Mouse (Mus musculus): Measurements from ENCODE around the gene Nt5m. TPM values are rescaled to one million over a fixed set of nuclear protein-coding genes. Genes with fewer than 3 reads are reported as not detected.

Nt5m gene
- total RNA-seq, 2 experiments from 2014 or later: 15.7 to 19.2 TPM

DNA sequence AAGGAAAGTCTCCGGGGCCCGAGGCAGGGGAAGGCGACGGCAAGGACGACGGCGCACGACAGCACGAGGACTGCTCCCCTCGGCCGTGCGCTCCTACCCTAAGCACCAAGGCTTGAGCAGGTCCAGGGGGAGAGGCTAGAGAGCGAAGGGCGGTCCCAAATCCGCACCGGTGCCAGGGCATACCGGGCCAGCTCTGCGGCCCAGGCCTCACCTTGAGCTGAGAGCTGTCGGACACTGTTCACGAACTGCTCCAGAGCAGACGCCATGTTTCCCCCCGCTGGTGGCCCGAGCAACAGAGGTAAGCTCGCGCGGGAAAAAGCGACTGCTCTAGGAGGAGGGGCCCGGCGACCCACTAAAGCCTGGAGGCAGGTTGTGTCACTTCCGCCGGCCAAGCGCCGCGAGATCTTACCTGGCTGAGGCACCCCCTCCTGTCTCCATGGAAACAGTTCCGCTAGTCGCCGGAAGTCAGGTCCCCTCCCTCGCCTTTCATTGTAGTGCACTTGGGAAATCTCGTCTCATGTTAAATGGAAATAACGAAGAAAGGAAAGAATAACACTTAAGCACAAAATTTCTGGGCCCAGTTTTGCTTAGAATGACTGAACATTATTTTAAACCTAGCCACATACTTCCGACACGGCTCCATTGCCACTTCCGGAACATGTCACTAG, 346 bp downstream of the Nt5m start, which contains the start of gene Cops3:
Cops3 (minus strand) TSS at position 380 of the 668 bp plus-strand sequence.
- DNase-seq: peak; percentile 90

DNA sequence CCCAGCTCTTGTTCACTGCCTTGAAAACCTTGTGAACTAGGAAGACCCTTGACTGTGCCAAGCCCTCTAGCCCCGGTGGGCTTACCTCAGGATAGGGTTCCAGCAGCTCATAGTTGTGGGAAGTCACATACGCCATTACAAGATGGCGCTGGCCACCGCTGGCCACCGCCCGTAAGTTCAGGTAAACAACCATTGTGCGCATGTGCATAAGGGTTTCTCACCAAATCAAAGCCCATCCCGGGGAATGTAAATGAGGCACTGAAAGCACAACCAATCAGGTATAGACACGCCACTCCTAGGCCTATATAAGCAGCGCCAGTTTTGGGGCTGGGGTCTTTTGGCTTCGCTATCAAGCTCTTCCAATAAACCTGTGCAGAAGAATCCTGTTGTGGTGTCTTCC, 7.1 kb downstream of the Nt5m start:
- no peak for DNase-seq

DNA sequence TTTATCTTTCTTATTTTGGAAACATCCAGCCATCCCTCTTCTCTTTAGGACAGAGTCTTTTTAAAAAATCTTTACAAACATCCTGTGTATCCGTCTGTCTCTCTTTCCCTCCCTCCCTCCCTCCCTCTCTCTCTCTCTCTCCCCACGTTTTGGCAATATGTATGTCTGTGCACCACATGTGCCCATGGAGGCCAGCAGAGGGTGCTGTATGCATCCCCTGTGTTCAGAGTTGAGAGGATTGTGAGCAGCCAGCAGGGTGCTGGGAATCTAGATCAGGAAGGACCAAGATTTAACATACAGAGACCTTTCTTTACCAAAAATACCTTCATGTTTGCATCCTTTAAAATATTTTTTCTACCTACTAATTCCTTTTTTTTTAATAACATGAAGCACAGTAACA, 7.9 kb downstream of the Nt5m start:
- peak; percentile 29 for DNase-seq

DNA sequence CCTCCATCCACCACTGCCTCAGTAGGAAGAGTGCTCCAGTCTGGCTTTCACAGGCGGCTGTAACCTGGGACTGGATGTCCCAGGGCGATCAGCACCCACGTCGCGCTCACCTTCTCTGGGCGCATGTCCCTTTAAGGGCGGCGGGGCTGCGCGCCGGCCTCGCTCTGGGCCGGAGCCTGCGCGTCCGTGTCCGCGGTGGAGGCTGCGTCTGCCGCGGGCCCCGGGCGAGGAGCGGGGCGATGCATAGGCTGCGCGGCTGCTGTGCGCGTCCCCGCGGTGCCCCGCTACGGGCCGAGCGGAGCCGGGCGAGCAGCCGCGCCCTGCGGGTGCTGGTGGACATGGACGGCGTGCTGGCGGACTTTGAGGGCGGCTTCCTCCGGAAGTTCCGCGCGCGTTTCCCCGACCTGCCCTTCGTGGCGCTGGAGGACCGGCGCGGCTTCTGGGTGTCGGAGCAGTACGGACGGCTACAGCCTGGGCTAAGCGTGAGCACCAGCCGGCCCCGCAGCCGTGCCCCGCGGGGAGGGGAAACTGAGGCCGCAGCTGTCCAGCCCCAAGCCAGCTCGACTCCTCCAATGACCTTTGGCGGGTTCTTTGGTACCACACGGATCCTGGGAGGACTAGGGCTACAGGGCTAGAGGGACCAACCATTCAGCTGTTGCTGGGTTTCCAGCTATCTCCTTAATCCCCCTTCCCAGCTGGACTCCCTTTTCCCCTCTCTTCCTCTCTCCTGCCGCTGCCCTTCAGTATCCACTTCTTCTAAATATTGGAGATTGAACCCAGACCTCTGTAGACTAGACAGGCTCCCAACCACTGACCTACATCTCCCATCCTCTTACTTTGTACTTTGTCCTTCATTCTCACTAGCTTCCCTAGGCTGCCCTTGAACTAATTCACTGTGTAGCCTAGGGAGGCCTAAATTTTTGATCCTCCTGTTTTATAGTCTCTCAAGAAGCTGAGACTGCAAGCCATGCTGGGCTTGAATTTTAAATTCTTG, 8.9 kb downstream of the Nt5m start:
- peak; percentile 83 for DNase-seq

DNA sequence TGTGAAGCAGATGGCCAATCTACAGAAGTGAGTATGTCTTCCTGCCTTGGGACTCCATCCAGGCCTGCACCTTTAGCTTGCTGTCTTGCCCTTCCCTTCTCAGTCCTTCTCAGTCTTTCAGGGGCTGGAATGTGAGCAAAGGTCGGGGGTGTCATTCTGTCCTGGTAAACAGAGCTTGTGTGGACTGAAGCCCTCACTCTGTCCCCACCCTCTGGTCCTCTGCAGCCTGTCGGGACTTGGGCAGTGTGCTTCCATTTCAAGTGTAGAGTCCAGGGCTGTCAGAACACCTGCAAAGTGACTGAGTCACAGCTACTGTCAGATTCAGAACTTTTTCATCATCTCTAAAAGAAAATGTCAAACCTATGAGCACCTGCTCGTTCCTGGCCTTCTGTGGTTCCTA, 13.6 kb downstream of the Nt5m start:
- no peak for DNase-seq

DNA sequence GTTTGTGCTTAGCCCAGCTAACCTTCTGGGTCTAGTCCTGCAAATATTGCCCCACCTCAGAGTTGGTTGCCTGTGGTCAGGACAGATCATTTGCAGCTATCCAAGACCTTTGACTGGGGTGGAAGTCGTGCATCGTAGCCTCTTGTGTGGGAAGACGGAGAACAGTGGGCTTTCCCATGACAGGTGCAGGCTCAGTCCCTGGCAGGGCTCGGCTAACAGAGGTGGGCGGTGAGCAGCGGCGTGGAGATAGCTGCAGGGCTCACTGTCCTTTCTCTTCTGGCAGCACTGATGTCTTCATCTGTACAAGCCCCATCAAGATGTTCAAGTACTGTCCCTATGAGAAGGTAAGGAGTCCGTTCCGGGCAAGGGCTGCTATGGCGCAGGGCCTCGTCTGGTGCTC, 21.2 kb downstream of the Nt5m start:
- DNase-seq: no peak

DNA sequence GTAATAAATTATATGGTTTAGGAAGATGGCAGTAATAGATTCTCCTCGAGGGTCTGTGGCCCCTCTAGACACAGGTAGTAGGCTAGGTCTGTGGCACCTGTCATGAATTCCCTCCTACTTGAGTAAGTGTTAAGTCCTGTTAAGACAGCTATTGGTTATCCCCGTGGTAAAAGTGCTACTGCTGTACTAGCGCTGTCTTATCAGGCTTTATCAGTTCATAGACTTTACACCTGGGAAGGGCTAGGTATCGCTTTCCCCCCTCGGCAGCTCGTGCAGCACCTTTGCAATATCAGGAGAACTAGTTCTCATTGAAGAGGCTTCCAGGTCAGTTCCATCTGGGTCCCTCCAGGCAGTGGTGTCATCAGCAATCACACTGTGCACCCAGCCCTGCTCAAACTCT, 25.1 kb downstream of the Nt5m start:
- no peak for DNase-seq

DNA sequence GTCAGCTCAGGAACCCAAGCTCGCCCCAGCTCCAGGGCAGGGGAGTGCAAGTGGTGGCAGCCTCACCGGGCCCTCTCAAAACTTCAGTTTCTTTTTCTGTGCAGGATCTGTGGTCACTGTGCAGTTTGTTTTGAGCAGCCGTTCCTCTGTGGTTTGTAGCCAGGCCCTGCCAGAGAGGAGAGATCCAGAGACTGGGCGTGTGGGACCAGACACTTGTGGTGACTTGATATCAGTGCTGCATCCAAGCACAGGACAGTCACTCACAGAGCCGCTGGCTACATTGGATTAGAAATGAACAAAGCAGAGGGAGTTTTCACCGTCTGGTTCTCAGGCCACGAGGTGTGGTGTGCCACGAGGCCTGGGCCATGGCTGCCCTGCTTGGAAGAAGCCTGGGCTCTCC, 32.9 kb downstream of the Nt5m start:
- DNase-seq: no peak

DNA sequence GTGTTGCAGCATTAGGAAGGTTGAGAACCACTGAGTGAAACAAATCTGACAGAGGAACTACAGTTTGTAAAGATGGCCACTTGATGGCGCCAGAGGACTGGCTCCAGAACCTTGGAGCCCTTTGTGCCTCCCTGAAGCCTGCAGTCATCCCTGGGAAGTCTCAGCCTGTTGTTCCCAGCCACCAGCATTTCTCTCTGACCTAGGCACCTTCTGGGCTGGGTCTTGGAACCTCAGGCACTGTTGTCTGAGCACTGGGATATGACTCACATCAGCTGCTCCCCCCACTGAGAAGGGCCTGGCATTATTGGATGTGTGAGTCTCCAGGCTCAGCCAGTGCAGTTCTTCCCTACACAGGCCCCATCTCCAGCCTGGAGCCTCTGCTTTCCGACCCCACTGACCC, 40.8 kb downstream of the Nt5m start:
- DNase-seq: peak; percentile 82

DNA sequence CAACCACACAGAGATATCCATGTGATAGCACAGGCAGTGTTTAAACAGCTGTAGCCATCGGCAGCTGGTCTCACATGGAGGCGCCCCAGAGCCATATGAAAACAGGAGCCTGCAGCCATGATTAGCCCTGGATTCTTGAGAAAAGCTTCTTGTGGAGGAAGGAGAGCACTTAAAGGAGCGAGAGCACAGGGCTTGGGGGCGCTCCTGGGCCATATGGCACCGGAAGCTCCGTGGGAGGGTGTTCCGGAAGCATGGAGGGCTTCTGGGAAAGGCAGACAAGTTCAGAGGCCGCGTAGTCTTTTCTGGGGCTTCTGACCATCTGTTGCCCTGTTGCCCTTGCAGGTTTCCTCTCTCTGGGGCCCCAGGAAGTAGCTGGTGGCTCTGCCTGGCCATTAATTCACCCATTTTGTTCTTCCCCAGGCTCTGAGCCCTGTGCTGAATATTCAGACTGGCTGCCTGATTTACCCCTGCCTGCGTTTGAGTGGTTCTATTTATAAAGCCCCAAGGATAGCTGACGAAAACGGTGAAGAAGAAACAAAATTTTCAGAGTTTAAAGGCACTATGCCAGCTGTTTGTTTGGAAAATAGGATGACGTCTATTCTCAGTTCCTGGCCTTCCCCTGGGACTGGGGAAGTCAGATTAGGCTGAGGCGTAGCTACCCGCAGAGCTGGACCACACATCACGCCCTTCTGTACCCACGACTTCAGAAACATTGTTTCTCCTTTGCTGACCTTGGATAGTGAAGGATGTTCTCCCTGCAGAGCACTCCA, 46.2 kb downstream of the Nt5m start:
- no peak for DNase-seq

DNA sequence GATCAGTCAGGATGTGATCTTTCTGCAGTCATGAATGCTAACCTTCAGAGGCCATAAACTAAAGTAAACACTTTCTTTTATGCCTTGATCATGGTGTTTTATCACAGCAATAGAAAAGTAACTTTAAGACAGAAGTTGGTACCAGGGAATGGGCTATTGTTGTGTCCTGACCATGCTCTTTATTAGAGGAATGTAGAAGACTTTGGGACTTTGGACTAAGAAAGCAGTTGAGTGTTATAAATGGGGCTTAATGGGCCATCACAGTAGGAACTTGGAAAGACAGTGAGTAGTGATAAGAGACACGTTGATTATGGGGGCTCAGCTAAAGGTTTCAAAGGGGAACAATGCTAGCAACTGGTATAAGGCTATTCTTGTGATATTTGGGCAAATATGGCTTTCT, 47.7 kb downstream of the Nt5m start:
- no peak for DNase-seq

DNA sequence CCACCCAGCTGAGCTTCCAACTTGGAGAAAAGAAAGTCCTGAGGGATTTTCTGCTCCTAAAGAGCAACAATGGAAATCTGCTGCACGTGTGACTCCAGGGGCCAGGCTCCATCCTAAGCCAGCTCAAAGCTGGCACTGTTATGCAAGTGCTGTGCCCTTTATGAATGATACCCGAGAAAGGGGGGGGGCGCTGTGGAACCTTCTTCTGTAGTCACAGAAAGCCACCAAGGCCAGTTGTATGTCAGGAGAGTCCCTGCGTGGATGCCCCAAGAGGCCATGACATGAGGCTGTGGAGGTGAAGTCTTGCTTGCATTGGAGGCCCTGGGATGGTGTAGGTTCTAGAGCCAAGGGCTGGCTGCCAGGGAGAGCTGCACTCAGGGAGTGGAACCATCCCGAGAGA, 48.9 kb downstream of the Nt5m start:
- no peak for DNase-seq

DNA sequence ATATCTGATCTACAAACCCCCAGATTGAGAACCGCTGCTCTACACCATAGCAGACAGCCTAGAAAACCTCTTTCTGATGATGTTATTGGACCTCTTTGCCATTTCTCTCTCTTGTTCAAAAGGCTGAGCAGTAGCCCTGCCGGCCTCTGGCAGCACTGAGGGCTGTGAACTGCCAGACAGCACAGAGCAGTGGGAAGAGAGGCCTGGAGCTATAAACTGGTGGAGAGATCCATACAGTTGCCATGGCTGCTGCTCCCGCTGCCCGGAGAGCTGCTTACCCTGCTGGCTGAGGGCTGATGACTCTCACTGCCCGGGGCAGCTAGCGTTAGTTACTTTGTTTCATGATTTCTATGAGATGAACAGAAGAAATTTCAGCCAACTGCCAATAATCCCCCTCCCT, 52.6 kb downstream of the Nt5m start:
- DNase-seq: no peak

DNA sequence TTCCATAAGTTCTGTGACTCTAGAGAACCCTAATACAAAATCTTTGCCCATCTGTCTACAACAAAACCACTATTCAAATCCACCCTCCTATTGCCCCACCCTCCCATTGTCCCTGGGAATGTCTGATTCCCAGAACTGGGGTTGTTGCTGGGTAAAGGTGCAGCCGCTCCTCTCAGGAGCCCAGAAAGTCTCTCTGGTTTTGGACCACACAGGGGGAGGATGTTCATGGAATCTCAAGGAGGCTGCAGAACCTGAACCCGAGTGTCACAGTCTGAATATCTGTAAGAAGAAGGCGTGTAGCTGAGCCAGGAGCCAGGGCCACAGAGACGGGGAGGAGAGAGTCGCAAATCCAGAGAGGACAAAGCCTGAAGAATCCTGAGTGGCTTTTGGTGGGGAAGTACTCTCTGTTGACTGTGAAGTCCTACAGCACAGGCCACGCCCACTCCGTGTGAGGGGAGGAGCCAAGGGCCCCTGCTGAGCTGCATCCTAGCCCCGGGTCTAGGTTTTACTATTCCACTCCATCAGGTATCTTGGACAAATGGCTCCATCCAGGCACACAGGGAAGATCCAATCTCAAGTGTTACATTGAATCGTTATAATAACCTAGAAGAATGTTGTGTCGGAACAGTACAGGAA, 54.0 kb downstream of the Nt5m start:
- DNase-seq: no peak

DNA sequence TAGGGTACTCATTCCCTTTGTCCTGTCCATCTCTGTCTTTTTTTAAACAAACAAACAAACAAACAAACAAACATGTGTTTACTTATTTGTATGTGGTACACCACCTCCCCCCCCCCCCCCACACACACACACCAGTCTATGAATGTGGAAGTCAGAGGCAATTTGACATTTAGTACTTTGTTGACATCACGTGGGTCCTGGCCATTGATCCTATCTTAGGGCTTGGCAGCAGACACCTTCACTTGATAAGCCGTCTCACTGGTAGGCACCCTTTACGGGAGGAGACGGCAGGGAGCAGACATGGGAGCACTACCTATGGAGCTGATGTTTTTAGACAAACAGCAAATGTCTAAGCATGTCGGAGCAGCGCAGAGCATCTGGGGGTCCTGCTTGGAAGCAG, 55.7 kb downstream of the Nt5m start:
- DNase-seq: no peak

DNA sequence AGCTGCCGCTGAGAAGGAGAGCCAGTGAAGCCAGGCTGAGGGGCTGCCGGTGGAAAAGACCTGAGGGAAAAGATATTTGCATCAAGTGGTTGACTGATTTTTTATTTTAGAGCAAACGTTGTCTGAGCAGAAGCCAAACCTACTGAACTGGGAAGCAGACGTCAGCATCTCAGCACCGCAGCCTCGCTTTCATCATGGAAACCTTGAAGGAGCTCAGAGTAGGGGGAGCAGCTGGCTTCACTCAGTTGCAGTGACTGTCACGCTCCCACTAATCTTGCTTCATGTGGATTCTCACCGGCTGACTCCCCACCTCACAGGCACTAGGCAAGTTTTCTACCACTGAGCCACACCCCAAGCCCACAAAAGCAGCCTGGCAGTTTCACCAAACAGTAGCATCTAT, 56.1 kb downstream of the Nt5m start:
- DNase-seq: no peak

DNA sequence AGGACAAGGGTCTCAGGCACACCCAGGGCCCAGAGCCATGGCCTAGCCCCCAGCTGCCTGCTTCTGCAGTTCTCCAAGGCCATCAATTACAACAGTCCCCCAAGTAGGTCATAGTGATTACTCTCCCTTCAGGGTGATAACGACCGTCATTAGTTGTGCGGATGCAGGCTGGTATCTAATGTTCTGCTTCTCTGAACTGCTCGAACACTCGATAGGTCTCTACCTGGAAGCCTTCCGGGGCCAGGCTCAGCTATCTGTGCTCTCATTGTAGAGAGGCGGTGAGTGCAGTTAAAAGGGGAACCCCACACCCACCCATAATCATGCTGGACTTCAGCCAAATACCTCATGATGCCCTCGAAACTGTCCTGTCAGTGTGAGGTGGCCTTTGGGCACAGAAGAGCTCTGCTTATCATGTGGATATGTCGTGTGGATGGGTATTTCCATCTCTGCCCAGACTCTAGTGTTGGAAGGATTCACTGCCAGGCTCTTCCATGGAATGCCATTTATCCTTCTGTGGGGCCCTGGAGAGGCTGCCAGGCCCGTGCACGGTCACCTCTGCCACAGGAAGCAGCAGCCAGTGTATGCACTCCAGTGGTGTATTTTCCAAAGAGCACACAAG, 58.8 kb downstream of the Nt5m start:
- DNase-seq: no peak

DNA sequence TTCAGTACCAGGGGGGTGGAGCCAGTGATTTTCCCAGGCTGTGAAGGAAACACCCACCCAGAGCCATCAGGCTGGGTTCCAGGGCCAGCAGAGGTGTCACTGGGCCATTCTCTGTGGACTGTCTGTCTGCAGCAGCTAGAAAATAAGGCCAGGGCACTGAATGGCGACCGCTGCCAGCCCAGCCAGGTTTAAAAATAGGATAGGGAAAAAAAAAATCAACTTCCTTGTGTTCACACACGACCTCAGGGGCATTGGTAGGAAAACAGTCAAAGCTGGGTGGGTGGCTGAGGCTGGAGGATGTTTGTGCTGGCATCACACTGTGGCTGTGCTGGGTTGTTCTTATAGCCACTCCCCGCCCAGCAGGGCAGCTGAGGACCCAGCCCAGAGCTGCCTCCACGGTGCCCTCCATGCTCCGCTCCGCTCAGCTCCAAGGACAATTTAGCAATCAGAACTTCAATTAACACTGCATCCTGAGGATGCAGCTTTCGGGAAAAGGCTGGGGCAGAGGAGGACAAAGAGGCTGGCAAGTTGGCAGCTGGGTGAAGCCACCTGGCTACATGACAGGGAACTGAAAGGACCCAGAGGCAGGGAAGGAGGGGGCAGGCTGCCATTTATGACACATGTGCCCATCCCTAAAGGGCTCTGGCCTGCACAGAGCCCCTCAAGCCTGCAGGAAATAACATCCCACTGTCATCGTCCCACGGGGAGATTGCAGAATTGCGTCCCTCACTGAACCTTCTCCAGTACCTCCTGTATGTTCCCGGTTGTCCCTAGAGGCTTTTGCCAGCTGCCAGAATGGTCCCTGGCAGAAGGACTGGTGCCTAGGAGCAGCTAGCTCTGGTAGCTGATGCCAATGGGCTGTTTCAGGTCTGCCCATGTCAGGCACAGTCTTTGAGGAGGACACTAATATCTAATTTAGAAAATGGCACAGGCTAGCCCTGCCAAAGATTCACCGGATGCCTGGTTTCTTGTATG, 60.8 kb downstream of the Nt5m start:
- DNase-seq: no peak

DNA sequence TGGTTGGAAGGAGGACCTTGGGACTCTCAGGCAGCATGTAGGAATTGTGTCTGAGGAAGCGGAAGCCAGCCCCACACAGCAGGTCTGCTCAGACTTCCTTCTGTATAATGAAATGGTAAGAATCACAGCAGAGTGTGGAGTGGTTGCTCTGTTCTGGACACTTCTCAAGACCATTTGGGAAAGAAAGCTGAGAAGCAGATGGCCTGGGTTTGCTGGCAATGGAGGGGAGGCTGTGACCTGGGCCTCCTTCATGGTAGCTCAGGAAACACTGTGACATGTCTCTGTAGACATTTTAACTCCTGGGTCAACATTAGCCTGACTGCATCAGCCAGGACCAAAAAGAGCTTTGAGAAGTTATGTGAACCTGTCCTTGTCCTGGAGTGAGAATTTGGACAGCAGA, 61.7 kb downstream of the Nt5m start:
- DNase-seq: no peak

DNA sequence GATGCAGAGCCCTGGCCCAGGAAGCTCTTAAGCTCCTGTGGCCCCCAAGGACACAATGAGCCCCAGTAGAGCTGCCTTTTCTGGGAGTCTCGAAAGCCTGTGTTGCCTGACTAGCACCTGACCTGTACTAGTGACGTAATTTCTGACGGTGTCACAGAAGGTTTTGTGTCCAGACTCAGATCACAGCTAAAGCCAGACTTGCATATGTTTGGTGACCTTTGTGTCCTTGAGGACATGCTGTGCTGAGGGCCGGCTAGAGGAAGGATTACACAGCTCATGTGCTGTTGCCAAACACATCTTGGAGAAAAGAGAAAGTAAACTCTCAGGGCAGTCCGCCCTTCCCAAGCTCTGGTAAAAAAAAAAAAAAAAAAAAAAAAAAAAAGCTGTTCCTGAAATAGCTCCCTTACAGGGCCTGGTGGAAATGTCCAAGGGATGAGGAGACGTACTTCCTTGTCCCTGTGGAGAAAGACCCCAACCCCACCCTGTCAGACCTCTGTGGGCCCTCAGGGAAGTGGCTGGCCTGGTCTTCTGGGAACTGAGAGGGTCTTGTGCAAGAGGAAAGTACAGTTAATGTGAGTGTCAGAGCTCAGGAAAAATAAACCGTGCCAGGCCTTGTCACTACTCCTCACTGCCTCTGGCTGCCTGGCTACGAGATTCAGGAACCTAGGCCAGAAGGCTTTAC, 62.9 kb downstream of the Nt5m start:
- no peak for DNase-seq
